Mouse (Mus musculus) hindbrain, embryonic 15.5 days (tissue): ENCODE results near the gene Adat3. TPM values are rescaled to one million over a fixed set of nuclear protein-coding genes. Genes with fewer than 3 reads are reported as not detected.
A peak's percentile ranks its signal among the peaks of the same experiment; 100 is the strongest.
"Not testable (repeated sequence)": the region's sequence is repeated elsewhere in the genome, so short reads cannot be mapped to it uniquely, and the experiment has no call there.

Experiments
- ATAC-seq: fragments of 200-750 bp; cut with Nextera tagmentation; 2 replicates; pipeline ENCODE4 v1.8.0; 2017; ENCODE audit warnings: low read depth, moderate number of reproducible peaks, moderate TSS enrichment; ENCODE audit not compliant: low FRiP score
- H3K27ac ChIP-seq: fragments of 300-500 bp; sonication (generic); replicated peaks from 2 replicates; pipeline ENCODE4 v1.5.1; 2015; ENCODE audit warnings: mild to moderate bottlenecking, inconsistent platforms
- H3K27me3 ChIP-seq: fragments of 300-500 bp; sonication (generic); 2 replicates; pipeline ENCODE4 v1.6.1; 2015; ENCODE audit warnings: control low read depth, inconsistent platforms
- H3K36me3 ChIP-seq: fragments of 300-500 bp; sonication (generic); 2 replicates; pipeline ENCODE4 v1.6.1; 2015; ENCODE audit warnings: control low read depth, inconsistent platforms
- H3K4me1 ChIP-seq: fragments of 300-500 bp; sonication (generic); replicated peaks from 2 replicates; pipeline ENCODE4 v1.6.1; 2015; ENCODE audit warnings: control low read depth, inconsistent platforms
- H3K4me2 ChIP-seq: fragments of 300-500 bp; sonication (generic); 2 replicates; pipeline ENCODE4 v1.6.1; 2015; ENCODE audit warnings: moderate library complexity, mild to moderate bottlenecking, inconsistent platforms
- H3K4me3 ChIP-seq: fragments of 300-500 bp; sonication (generic); 2 replicates; pipeline ENCODE4 v1.5.1; 2015; ENCODE audit warnings: mild to moderate bottlenecking, inconsistent platforms
- H3K9ac ChIP-seq: fragments of 300-500 bp; sonication (generic); 2 replicates; pipeline ENCODE4 v1.6.1; 2015; ENCODE audit warnings: inconsistent platforms
- H3K9me3 ChIP-seq: fragments of 300-500 bp; sonication (generic); 2 replicates; pipeline ENCODE4 v1.6.1; 2016; ENCODE audit warnings: control low read depth, inconsistent platforms
- WGBS: fragments of 180-500 bp; shearing (Covaris S2); methylation state at CpG from one replicate; pipeline ENCODE4 v1.1.7; 2015; 5-methylcytosine and 5-hydroxymethylcytosine counted together
- polyA plus RNA-seq: library from polyadenylated mRNA; unstranded; fragments of >200 nt; fragmentation: Nextera tagmentation; extraction: Ambion mirVana; gene quantifications from 2 replicates; pipeline ENCODE4 v1.2.1, GENCODE M21; 2015

The Adat3 gene
- polyA plus RNA-seq, 1 experiment from 2014 or later, result 4.8 TPM

DNA sequence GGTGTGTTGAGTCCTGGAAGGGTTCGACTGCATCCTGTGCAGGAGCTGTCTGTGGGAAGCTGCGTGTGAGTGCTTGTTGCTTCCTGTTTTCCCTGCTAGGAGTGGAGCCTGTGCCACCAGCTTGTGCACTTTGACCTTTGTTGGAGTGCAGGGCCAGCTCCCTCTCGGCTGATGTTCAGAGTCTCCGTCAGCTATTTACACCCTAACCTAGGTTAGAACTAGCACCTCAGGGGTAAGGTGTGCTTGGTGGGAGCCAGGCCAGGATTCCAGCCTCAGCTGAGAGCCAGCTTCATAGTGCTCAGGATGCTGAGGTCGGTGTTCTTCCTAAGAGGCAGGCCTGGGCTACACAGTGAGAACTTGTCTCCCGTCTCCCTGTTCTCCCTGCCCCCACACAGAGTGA, 32.7 kb downstream of the Adat3 start:
- Histone ChIP-seq H3K4me1 (no peaks in the 10 kb centered on the region), H3K27ac (no peak overlapping the region), H3K9ac (no peak overlapping the region), H3K36me3 (peaks cover 55% of the 10 kb centered on the region), H3K27me3 (no peaks in the 10 kb centered on the region), H3K9me3 (no peaks in the 10 kb centered on the region), H3K4me2 (no peak overlapping the region), H3K4me3 (no peak overlapping the region)
- no peak for ATAC-seq
- WGBS, result 88% methylated on average over 6 of the region's 6 CpGs

DNA sequence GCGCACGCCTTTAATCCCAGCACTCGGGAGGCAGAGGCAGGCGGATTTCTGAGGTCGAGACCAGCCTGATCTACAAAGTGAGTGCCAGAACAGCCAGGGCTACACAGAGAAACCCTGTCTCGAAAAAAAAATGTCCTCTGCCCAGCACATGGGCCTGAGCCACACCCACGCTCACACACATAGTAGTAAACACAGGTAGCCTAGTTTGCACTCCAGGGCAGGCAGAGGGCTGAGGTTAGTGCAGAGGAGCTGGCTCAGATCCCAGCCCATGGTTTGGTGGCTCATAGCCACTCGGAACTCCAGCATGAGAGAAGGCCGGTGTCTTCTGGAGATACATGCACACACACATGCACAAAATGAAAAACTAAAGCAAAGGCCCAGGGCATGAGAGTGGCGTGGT, 44.3 kb downstream of the Adat3 start:
- Histone ChIP-seq H3K4me1 (no peaks in the 10 kb centered on the region), H3K9ac (no peak overlapping the region), H3K9me3 (no peaks in the 10 kb centered on the region), H3K27ac (no peak overlapping the region), H3K4me2 (no peak overlapping the region), H3K36me3 (peaks cover 50% of the 10 kb centered on the region), H3K4me3 (no peak overlapping the region), H3K27me3 (no peaks in the 10 kb centered on the region)
- ATAC-seq, result no peak
- WGBS, result 96% methylated on average over 10 of the region's 10 CpGs

DNA sequence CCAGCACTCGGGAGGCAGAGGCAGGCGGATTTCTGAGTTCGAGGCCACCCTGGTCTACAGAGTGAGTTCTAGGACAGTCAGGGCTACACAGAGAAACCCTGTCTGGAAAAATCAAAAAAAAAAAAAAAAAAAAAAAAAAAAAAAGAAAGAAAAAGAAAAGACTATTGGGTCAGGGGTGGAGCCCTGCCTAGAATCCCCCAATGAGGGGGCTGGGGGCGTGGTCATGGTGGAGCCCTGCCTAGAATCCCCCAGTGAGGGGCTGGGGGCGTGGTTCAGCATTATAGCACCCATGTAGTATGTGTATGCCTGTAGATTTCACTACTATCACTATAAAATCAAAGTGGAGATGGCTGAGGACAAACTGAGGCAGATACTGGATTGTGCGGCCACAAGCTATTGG, 47.2 kb downstream of the Adat3 start:
- not testable (repeated sequence) for ATAC-seq, H3K27me3 ChIP-seq, H3K9ac ChIP-seq, H3K4me2 ChIP-seq, H3K27ac ChIP-seq, H3K9me3 ChIP-seq, H3K4me3 ChIP-seq
- peaks cover 23% of the 10 kb centered on the region for H3K36me3 ChIP-seq
- H3K4me1 ChIP-seq, result peaks cover 22% of the 10 kb centered on the region
- WGBS, result 92% methylated on average over 6 of the region's 6 CpGs

DNA sequence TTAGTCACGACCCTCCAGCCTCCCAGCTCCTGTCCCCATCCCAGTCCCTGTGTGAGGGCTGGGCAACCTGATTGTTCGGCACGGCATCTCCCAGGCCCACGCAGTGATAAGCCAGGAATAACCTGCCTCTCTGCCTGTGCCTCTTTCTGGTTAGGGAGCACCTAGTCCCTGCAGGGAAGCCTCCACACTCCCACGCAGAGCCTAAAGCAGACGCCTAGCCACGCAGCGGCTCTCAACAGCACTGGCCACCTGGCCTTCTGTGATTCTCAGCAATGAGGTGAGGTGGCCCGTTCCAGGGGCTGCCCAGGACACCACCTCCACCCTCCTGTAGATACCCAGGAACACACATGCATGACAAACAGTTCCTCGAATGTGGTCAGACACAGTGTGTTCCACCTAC, 47.7 kb downstream of the Adat3 start:
- 92% methylated on average over 10 of the region's 10 CpGs for WGBS
- Histone ChIP-seq H3K4me2 (no peak overlapping the region), H3K36me3 (peaks cover 18% of the 10 kb centered on the region), H3K4me1 (peaks cover 26% of the 10 kb centered on the region), H3K9me3 (no peaks in the 10 kb centered on the region), H3K4me3 (no peak overlapping the region), H3K27ac (no peak overlapping the region), H3K27me3 (no peaks in the 10 kb centered on the region), H3K9ac (no peak overlapping the region)
- no peak for ATAC-seq

DNA sequence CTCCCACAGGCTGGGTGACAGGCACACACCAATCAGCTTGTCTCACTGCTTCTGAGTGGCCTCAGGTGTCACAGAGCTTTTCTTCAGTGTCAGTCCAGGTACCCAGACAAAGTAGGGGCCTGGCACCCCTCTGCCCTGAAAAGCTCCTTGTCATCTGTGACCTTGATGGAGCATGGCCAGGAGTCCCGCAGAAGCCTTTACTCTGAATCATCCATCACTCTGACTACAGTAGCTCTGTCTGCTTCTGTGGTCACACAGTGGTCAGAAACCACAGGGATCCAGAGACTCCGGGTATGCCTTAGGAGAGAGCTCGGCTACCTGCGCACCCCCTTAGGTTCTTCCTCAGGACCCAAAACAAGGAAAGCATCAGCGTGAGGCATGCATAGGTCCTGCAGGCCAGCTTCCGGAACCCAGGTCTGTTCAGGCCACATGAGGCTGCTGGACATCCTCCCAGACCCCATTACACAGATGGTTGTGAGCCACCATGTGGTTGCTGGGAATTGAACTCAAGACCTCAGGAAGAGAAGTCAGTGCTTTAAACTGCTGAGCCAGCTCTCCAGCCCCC, 50.6 kb downstream of the Adat3 start:
- Histone ChIP-seq H3K27ac (no peak overlapping the region), H3K36me3 (0 out of 2 replicates have a peak, but pooled peaks cover 3% of the 10 kb centered on the region), H3K9ac (no peak overlapping the region), H3K27me3 (no peaks in the 10 kb centered on the region), H3K4me2 (no peak overlapping the region), H3K9me3 (no peaks in the 10 kb centered on the region), H3K4me1 (peaks cover 35% of the 10 kb centered on the region), H3K4me3 (no peak overlapping the region)
- 81% methylated on average over 6 of the region's 6 CpGs for whole genome bisulfite sequencing
- ATAC-seq, result no peak

DNA sequence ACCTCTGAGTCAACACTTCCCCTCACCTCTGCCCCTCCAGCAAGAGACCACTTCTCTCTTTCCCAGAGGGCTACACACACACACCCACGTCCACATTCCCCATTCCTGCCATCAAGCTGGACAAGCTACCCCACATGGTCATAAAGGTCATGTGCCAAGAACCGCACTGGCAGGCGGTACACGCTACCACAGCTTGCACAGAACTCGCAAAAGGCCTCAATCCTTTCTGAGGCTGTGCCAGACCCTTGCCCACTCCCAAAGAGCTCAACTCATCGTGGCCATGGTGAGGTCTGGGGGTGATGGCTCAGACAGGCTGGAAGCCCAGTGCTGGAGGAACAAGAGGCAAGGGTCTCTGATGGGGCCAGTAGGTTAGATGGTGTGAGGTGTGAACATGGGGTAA, 52.2 kb downstream of the Adat3 start:
- WGBS, result 77% methylated on average over 6 of the region's 6 CpGs
- Histone ChIP-seq H3K27me3 (no peaks in the 10 kb centered on the region), H3K36me3 (0 out of 2 replicates have a peak, but pooled peaks cover 3% of the 10 kb centered on the region), H3K9me3 (no peaks in the 10 kb centered on the region), H3K9ac (0 out of 2 replicates have a peak overlapping the region, but pooled peaks have one; percentile 93), H3K4me3 (peak overlapping the region; percentile 80), H3K27ac (no peak overlapping the region), H3K4me1 (peaks cover 38% of the 10 kb centered on the region), H3K4me2 (peak overlapping the region; percentile 86)
- no peak for ATAC-seq

DNA sequence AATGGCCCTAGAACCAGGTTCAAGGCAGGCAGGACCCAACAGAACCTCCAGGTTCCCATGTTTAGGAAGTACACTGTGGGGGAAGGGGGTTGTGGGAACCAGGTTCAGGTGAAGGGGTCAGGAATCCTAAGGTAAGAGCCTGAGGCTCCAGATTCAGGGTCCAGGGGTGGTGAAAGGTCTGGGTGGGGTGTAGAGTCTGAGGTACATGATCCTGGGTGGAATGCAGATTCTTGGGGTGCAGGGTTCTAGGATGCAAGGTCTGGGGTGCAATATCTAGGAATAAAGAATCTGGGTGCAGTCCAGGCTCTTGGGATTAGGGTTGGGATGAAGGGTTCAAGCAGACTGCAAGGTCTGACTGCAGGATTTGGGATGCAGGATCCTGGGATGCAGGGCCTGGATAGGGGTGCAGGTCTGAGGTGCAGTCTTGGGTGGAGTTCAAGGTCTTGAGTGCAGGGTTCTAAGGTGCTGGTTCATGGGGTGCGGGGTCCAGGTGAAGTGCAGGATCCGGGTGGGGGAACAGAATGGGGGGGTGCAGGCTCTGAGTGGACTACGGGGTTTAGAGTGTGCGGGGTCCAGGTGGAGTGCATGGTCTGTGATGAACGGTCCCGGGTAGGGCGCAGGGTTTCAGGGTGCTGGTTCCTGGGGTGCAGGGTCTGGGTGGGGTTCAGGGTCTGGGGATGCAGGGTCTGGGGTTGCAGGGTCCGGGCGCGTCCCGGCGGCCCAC, 52.9 kb downstream of the Adat3 start:
- peak overlapping the region; percentile 94 for H3K27ac ChIP-seq
- 5% methylated on average over 11 of the region's 12 CpGs for WGBS
- H3K9me3 ChIP-seq, result no peaks in the 10 kb centered on the region
- peak overlapping the region; percentile 80 for H3K4me3 ChIP-seq
- peak overlapping the region; percentile 93 for H3K9ac ChIP-seq
- H3K36me3 ChIP-seq, result 0 out of 2 replicates have a peak, but pooled peaks cover 3% of the 10 kb centered on the region
- ATAC-seq, result peak; percentile 68
- peak overlapping the region; percentile 86 for H3K4me2 ChIP-seq
- no peaks in the 10 kb centered on the region for H3K27me3 ChIP-seq
- H3K4me1 ChIP-seq, result peaks cover 38% of the 10 kb centered on the region

DNA sequence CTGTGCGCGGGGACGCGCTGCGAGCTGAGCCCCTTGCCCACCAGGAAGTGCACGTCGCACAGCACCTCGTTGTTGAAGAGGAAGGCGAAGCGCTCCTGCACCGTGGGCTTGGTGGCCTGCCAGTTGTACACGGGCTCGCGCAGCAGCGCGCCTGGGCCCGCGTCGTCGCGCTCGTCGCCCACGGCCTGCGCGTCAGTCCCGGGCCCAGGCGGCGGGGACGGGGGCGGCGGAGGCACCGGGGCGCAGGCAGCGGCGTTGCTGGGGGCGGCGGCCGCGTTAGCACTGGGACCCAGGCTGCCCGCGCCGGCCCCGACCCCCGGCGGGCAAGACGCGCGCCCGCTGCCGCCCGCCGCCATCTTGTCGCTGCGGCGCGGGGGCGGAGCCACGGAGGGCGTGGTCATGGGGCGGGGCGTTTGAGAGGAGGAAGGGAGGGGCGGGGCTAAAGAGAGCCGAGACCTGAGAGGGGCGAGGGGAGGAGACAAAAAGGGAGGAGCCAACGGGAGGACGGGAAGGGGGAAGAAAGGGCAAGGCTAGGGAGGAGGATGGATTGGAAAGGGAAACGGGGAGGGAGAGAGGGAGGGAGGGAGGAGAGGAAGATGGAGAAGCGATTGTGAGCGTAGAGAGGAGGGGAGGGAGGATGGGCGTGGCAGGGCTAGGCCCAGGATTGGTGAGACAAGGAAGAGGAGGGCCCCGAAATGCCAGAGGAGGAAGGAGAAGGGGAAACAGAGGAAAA, 53.6 kb downstream of the Adat3 start:
- 2% methylated on average over 60 of the region's 72 CpGs for WGBS
- peak; percentile 91 for ATAC-seq

DNA sequence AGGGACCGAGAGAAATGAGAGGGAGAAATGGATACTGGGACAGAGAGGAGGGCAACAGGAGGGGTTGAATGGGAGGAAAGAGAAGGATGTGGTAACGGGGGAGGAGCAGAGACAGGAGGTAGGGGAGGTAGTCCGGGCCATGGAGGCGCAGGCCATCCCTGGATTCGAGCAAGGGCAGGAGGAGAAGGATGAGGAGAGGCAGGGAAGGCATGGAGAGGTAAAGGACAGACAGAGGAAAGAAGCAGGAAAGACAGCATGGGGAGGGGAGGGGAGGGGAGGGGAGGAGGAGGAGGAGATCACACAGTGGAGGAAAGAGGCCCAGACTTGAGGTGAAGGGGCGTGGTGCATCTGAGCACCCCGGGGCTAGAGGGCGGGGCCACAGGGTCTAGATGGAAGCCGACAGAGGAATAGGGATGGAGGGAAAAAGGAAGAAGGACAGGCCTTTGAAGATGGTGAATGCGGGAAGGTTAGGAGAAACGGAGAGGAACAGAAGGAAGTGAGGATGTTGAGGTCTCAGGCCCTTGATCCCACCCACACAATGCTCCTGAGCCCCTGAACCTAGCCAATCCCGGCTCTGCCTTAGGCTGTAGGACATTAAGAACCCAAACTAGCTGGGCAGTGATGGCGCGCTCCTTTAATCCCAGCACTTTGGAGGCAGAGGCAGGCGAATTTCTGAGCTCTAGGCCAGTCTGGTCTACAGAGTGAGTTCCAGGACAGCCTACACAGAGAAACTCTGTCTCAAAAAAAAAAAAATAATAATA, 54.4 kb downstream of the Adat3 start, which contains the start of gene Btbd2:
Gene Btbd2, minus strand, starts transcription at position 209 of the 761 bp plus-strand sequence.
- Histone ChIP-seq H3K4me3 (peak within 1 kb of the TSS; percentile 80), H3K36me3 (0 out of 2 replicates have a peak, but pooled peaks cover under 1% of the 10 kb centered on the region), H3K9ac (peak within 1 kb of the TSS; percentile 93), H3K4me1 (peaks cover 38% of the 10 kb centered on the region), H3K27ac (peak within 1 kb of the TSS; percentile 94), H3K27me3 (no peaks in the 10 kb centered on the region), H3K9me3 (no peaks in the 10 kb centered on the region), H3K4me2 (peak within 1 kb of the TSS; percentile 86)
- 25% methylated on average over 15 of the region's 15 CpGs for WGBS
- peak; percentile 59 for ATAC-seq

More for the DNA sequence above, 53.6 kb downstream of the Adat3 start:
- Histone ChIP-seq H3K36me3 (0 out of 2 replicates have a peak, but pooled peaks cover 3% of the 10 kb centered on the region), H3K9ac (peak overlapping the region; percentile 93), H3K27ac (peak overlapping the region; percentile 94), H3K9me3 (no peaks in the 10 kb centered on the region), H3K4me1 (peaks cover 38% of the 10 kb centered on the region), H3K4me3 (peak overlapping the region; percentile 80), H3K27me3 (no peaks in the 10 kb centered on the region), H3K4me2 (peak overlapping the region; percentile 86)
